Mouse (Mus musculus): Measurements from ENCODE around the gene Grik5.

Grik5 gene

GRCm38 (mm10) chr7:24964897-24965535, 107.1 kb downstream of the Grik5 start:
- CTCF ChIA-PET = interaction anchor here (0.5 to 3.3 kb wide), 106 partner anchors 9 to 1541 kb away, joined by 3 to 30 read pairs (median 5); partner anchors contain the start of genes Cic (in 1 of the 4), Dmrtc2 (in 1 of the 4), Lypd3 (in 1 of the 4) and Lypd4 (in 1 of the 4)
- POLR2A ChIA-PET = interaction anchor here (0.5 to 2.3 kb wide), 28 partner anchors 10 to 815 kb away, joined by 3 to 19 read pairs (median 4); partner anchors contain the start of genes Rps19 (in 2 of the 4), Arhgef1 (in 1 of the 4), Dmrtc2 (in 1 of the 4) and Lypd4 (in 1 of the 4)

DNA sequence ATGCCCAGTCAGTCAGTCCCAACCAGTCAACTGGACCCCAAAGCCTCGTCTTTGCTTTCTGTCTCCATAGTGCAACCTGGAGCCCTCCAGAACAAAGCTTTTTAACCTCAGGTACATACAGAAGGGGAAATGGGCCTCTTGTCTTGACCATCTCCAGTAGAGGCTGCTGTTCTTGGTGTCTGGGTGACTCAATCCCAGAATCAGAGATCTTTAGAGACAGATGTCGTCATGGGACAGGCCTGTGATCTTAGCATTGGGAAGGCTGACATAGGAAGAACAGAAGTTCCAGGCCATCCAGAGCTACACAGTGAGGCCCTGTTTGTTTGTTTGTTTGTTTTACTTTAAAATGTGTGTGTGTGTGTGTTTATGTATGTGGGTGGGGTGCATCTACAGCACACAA, 107.9 kb downstream of the Grik5 start:
- POLR2A ChIA-PET = interaction anchor here in 2 of 4 experiments (1.3 to 2.1 kb wide), 4 partner anchors 78 to 124 kb away, joined by 3 to 8 read pairs (median 7); partner anchors contain the start of gene Rps19 (in 2 of the 2)
- CTCF ChIA-PET = interaction anchor here in 3 of 4 experiments (0.6 to 3.3 kb wide), 15 partner anchors 9 to 463 kb away, joined by 3 to 30 read pairs (median 5); no protein-coding TSS in a partner anchor

All from embryonic stem cell, embryonic (primary cell).